Mouse (Mus musculus): ENCODE results near the gene Cfap97d2. TPM values are rescaled to one million over a fixed set of nuclear protein-coding genes. Genes with fewer than 3 reads are reported as not detected.
A peak's percentile ranks its signal among the peaks of the same experiment; 100 is the strongest.

Cfap97d2 gene
- not detected for total RNA-seq (2021)
- long read RNA-seq, experiment 1, result 0 reads
- long read RNA-seq, experiment 2, result 0 reads

GRCm38 (mm10) chr8:13705668-13706067 lies at the start of gene Cfap97d2:
Gene Cfap97d2 (plus strand): TSS chr8:13705889.
- peak in 1 of 2 experiments; percentile 34 for DNase-seq (ENCODE audit: low spot score in 2 of 2)

GRCm38 (mm10) chr8:13657479-13657878 lies 48.2 kb upstream of the Cfap97d2 start:
- no peak for DNase-seq (ENCODE audit: low spot score in 2 of 2)

- no peak for DNase-seq (ENCODE audit: low spot score in 2 of 2)
Observed at GRCm38 (mm10) chr8:13660323-13660722, 45.4 kb upstream of the Cfap97d2 start.

- DNase-seq (ENCODE audit: low spot score in 2 of 2), result no peak
Observed at GRCm38 (mm10) chr8:13664711-13665210, 40.9 kb upstream of the Cfap97d2 start.

GRCm38 (mm10) chr8:13665538-13665937 lies 40.2 kb upstream of the Cfap97d2 start:
- DNase-seq (ENCODE audit: low spot score in 2 of 2), result no peak

- no peak for DNase-seq (ENCODE audit: low spot score in 2 of 2)
Observed at GRCm38 (mm10) chr8:13665944-13666343, 39.7 kb upstream of the Cfap97d2 start.

- DNase-seq (ENCODE audit: low spot score in 2 of 2), result peak in 1 of 2 experiments; percentile 56
Observed at GRCm38 (mm10) chr8:13667917-13668316, 37.8 kb upstream of the Cfap97d2 start.

GRCm38 (mm10) chr8:13668367-13668766 lies 37.3 kb upstream of the Cfap97d2 start:
- DNase-seq (ENCODE audit: low spot score in 2 of 2), result peak in 1 of 2 experiments; percentile 79

GRCm38 (mm10) chr8:13670011-13670471 lies 35.6 kb upstream of the Cfap97d2 start:
- DNase-seq (ENCODE audit: low spot score in 2 of 2), result peak in 1 of 2 experiments; percentile 44

- no peak for DNase-seq (ENCODE audit: low spot score in 2 of 2)
Observed at GRCm38 (mm10) chr8:13671246-13672003, 34.3 kb upstream of the Cfap97d2 start.

GRCm38 (mm10) chr8:13673215-13673614 lies 32.5 kb upstream of the Cfap97d2 start:
- peak in 1 of 2 experiments; percentile 45 for DNase-seq (ENCODE audit: low spot score in 2 of 2)

GRCm38 (mm10) chr8:13674294-13675010 lies 31.2 kb upstream of the Cfap97d2 start:
- no peak for DNase-seq (ENCODE audit: low spot score in 2 of 2)

GRCm38 (mm10) chr8:13675121-13675520 lies 30.6 kb upstream of the Cfap97d2 start:
- DNase-seq (ENCODE audit: low spot score in 2 of 2), result no peak

GRCm38 (mm10) chr8:13675524-13675923 lies 30.2 kb upstream of the Cfap97d2 start:
- no peak for DNase-seq (ENCODE audit: low spot score in 2 of 2)

- DNase-seq (ENCODE audit: low spot score in 2 of 2), result peak; percentile 51 to 77
Observed at GRCm38 (mm10) chr8:13676302-13676700, 29.4 kb upstream of the Cfap97d2 start.

- peak; percentile 68 to 77 for DNase-seq (ENCODE audit: low spot score in 2 of 2)
Observed at GRCm38 (mm10) chr8:13676701-13677412, 28.8 kb upstream of the Cfap97d2 start.

GRCm38 (mm10) chr8:13677413-13677883 lies 28.2 kb upstream of the Cfap97d2 start, which contains the start of gene Rasa3:
Gene Rasa3 (minus strand): TSS chr8:13677603.
- DNase-seq (ENCODE audit: low spot score in 2 of 2), result peak; percentile 89 to 94

- no peak for DNase-seq (ENCODE audit: low spot score in 2 of 2)
Observed at GRCm38 (mm10) chr8:13678182-13678581, 27.5 kb upstream of the Cfap97d2 start.

- no peak for DNase-seq (ENCODE audit: low spot score in 2 of 2)
Observed at GRCm38 (mm10) chr8:13684131-13684530, 21.6 kb upstream of the Cfap97d2 start.

- no peak for DNase-seq (ENCODE audit: low spot score in 2 of 2)
Observed at GRCm38 (mm10) chr8:13685674-13686314, 19.9 kb upstream of the Cfap97d2 start.
